Mouse (Mus musculus) heart, embryonic 12.5 days (tissue): ENCODE results near the gene Eipr1. TPM values are rescaled to one million over a fixed set of nuclear protein-coding genes. Genes with fewer than 3 reads are reported as not detected.

Experiments used
- ATAC-seq: fragments of 200-750 bp; cut with Nextera tagmentation; 2 replicates; pipeline ENCODE4 v1.8.0; 2017; ENCODE audit warnings: moderate TSS enrichment, moderate library complexity; ENCODE audit not compliant: insufficient number of reproducible peaks, low FRiP score
- H3K27ac ChIP-seq: fragments of 300-500 bp; sonication (generic); 2 replicates; pipeline ENCODE4 v1.5.1; 2016; ENCODE audit warnings: mild to moderate bottlenecking, moderate library complexity; ENCODE audit not compliant: poor library complexity, severe bottlenecking
- H3K27me3 ChIP-seq: fragments of 300-500 bp; sonication (generic); replicated peaks from 2 replicates; pipeline ENCODE4 v1.6.1; 2016; ENCODE audit warnings: mild to moderate bottlenecking, moderate library complexity
- H3K36me3 ChIP-seq: fragments of 300-500 bp; sonication (generic); 2 replicates; pipeline ENCODE4 v1.6.1; 2016; ENCODE audit warnings: mild to moderate bottlenecking, moderate library complexity
- H3K4me1 ChIP-seq: fragments of 300-500 bp; sonication (generic); replicated peaks from 2 replicates; pipeline ENCODE4 v1.6.1; 2016; ENCODE audit warnings: mild to moderate bottlenecking
- H3K4me2 ChIP-seq: fragments of 300-500 bp; sonication (generic); 2 replicates; pipeline ENCODE4 v1.6.1; 2016; ENCODE audit warnings: mild to moderate bottlenecking, moderate library complexity
- H3K4me3 ChIP-seq: fragments of 300-500 bp; sonication (generic); 2 replicates; pipeline ENCODE4 v1.5.1; 2016; ENCODE audit warnings: mild to moderate bottlenecking
- H3K9ac ChIP-seq: fragments of 300-500 bp; sonication (generic); 2 replicates; pipeline ENCODE4 v1.6.1; 2016; ENCODE audit warnings: mild to moderate bottlenecking, moderate library complexity
- H3K9me3 ChIP-seq: fragments of 300-500 bp; sonication (generic); replicated peaks from 2 replicates; pipeline ENCODE4 v1.6.1; 2016; ENCODE audit warnings: mild to moderate bottlenecking, moderate library complexity
- WGBS: fragments of 180-500 bp; shearing (Covaris S2); methylation state at CpG from one replicate; pipeline ENCODE4 v1.1.7; 2016; 5-methylcytosine and 5-hydroxymethylcytosine counted together
- polyA plus RNA-seq: library from polyadenylated mRNA; unstranded; fragments of >200 nt; fragmentation: Nextera tagmentation; extraction: Ambion mirVana; gene quantifications from 2 replicates; pipeline ENCODE4 v1.2.1, GENCODE M21; 2016

Gene Eipr1
- polyA plus RNA-seq, 1 experiment from 2014 or later: 20.9 TPM

GRCm38 (mm10) chr12:28847401-28847800 lies 95.8 kb downstream of the Eipr1 start:
- Histone ChIP-seq H3K4me1 (no peaks in the 10 kb centered on the region), H3K4me3 (no peak overlapping the region), H3K36me3 (no peaks in the 10 kb centered on the region), H3K27me3 (no peaks in the 10 kb centered on the region), H3K27ac (no peak overlapping the region), H3K9ac (no peak overlapping the region), H3K9me3 (0 out of 2 replicates have a peak, but pooled peaks cover 4% of the 10 kb centered on the region), H3K4me2 (no peak overlapping the region)
- no peak for ATAC-seq
- 59% methylated on average over 6 of the region's 6 CpGs for WGBS

GRCm38 (mm10) chr12:28848726-28849612 lies 97.4 kb downstream of the Eipr1 start:
- no peaks in the 10 kb centered on the region for H3K27me3 ChIP-seq
- H3K27ac ChIP-seq: no peak overlapping the region
- no peaks in the 10 kb centered on the region for H3K9me3 ChIP-seq
- no peak for ATAC-seq
- no peak overlapping the region for H3K9ac ChIP-seq
- 81% methylated on average over 18 of the region's 18 CpGs for WGBS
- no peaks in the 10 kb centered on the region for H3K36me3 ChIP-seq
- no peak overlapping the region for H3K4me2 ChIP-seq
- H3K4me3 ChIP-seq: no peak overlapping the region
- H3K4me1 ChIP-seq: no peaks in the 10 kb centered on the region

GRCm38 (mm10) chr12:28859495-28860263 lies 108.1 kb downstream of the Eipr1 start:
- Histone ChIP-seq H3K36me3 (peaks cover 4% of the 10 kb centered on the region; the same call in 1 of the 2 replicates), H3K27me3 (no peaks in the 10 kb centered on the region), H3K4me2 (no peak overlapping the region), H3K27ac (no peak overlapping the region), H3K9ac (no peak overlapping the region), H3K4me1 (peaks cover 19% of the 10 kb centered on the region), H3K9me3 (no peaks in the 10 kb centered on the region), H3K4me3 (no peak overlapping the region)
- ATAC-seq: no peak
- 66% methylated on average over 11 of the region's 11 CpGs for WGBS

- Histone ChIP-seq H3K4me1 (peaks cover 14% of the 10 kb centered on the region), H3K9ac (no peak overlapping the region), H3K4me2 (no peak overlapping the region), H3K9me3 (no peaks in the 10 kb centered on the region), H3K27ac (no peak overlapping the region), H3K27me3 (no peaks in the 10 kb centered on the region), H3K36me3 (peaks cover 8% of the 10 kb centered on the region; the same call in 1 of the 2 replicates), H3K4me3 (no peak overlapping the region)
- no peak for ATAC-seq
- WGBS: 35% methylated on average over 5 of the region's 5 CpGs
These were observed 108.6 kb downstream of the Eipr1 start for GRCm38 (mm10) chr12:28860264-28860560.

- no peak overlapping the region for H3K4me2 ChIP-seq
- ATAC-seq: no peak
- no peak overlapping the region for H3K9ac ChIP-seq
These were observed 111.7 kb downstream of the Eipr1 start for GRCm38 (mm10) chr12:28863260-28863659.

GRCm38 (mm10) chr12:28866121-28866520 lies 114.5 kb downstream of the Eipr1 start:
- no peak for ATAC-seq
- no peak overlapping the region for H3K4me3 ChIP-seq
- no peak overlapping the region for H3K9ac ChIP-seq
- 74% methylated on average over 1 of the region's 1 CpGs for WGBS
- H3K9me3 ChIP-seq: no peaks in the 10 kb centered on the region
- H3K4me2 ChIP-seq: no peak overlapping the region
- H3K36me3 ChIP-seq: peaks cover 10% of the 10 kb centered on the region; the same call in 1 of the 2 replicates
- H3K27me3 ChIP-seq: 0 out of 2 replicates have a peak, but pooled peaks cover 5% of the 10 kb centered on the region
- no peak overlapping the region for H3K27ac ChIP-seq
- H3K4me1 ChIP-seq: 0 out of 2 replicates have a peak, but pooled peaks cover 4% of the 10 kb centered on the region

More at GRCm38 (mm10) chr12:28863260-28863659, 111.7 kb downstream of the Eipr1 start:
- Histone ChIP-seq H3K27ac (no peak overlapping the region), H3K4me3 (no peak overlapping the region), H3K9me3 (no peaks in the 10 kb centered on the region), H3K36me3 (peaks cover 10% of the 10 kb centered on the region; the same call in 1 of the 2 replicates), H3K4me1 (peaks cover 8% of the 10 kb centered on the region), H3K27me3 (0 out of 2 replicates have a peak, but pooled peaks cover 5% of the 10 kb centered on the region)
- 80% methylated on average over 12 of the region's 12 CpGs for WGBS

- H3K9me3 ChIP-seq: no peaks in the 10 kb centered on the region
- WGBS: 78% methylated on average over 4 of the region's 4 CpGs
- H3K4me2 ChIP-seq: no peak overlapping the region
- H3K27ac ChIP-seq: no peak overlapping the region
- H3K27me3 ChIP-seq: 0 out of 2 replicates have a peak, but pooled peaks cover 5% of the 10 kb centered on the region
- ATAC-seq: no peak
- no peak overlapping the region for H3K9ac ChIP-seq
- peaks cover 10% of the 10 kb centered on the region; the same call in 1 of the 2 replicates for H3K36me3 ChIP-seq
- H3K4me1 ChIP-seq: 0 out of 2 replicates have a peak, but pooled peaks cover 4% of the 10 kb centered on the region
- H3K4me3 ChIP-seq: no peak overlapping the region
These were observed 117.2 kb downstream of the Eipr1 start for GRCm38 (mm10) chr12:28868794-28869193.

GRCm38 (mm10) chr12:28872271-28872670 lies 120.7 kb downstream of the Eipr1 start:
- WGBS: 62% methylated on average over 12 of the region's 12 CpGs
- H3K9me3 ChIP-seq: no peaks in the 10 kb centered on the region
- no peak for ATAC-seq
- H3K27me3 ChIP-seq: no peaks in the 10 kb centered on the region
- H3K9ac ChIP-seq: no peak overlapping the region
- H3K4me3 ChIP-seq: no peak overlapping the region
- H3K36me3 ChIP-seq: 0 out of 2 replicates have a peak, but pooled peaks cover 2% of the 10 kb centered on the region
- H3K4me1 ChIP-seq: no peaks in the 10 kb centered on the region
- H3K4me2 ChIP-seq: no peak overlapping the region
- no peak overlapping the region for H3K27ac ChIP-seq

- no peaks in the 10 kb centered on the region for H3K36me3 ChIP-seq
- WGBS: 77% methylated on average over 8 of the region's 8 CpGs
- H3K27me3 ChIP-seq: no peaks in the 10 kb centered on the region
- no peak overlapping the region for H3K4me2 ChIP-seq
- ATAC-seq: no peak
- no peak overlapping the region for H3K4me3 ChIP-seq
- H3K27ac ChIP-seq: no peak overlapping the region
- H3K4me1 ChIP-seq: no peaks in the 10 kb centered on the region
- no peaks in the 10 kb centered on the region for H3K9me3 ChIP-seq
- no peak overlapping the region for H3K9ac ChIP-seq
These were observed 123.2 kb downstream of the Eipr1 start for GRCm38 (mm10) chr12:28874781-28875251.

GRCm38 (mm10) chr12:28875471-28875870 lies 123.9 kb downstream of the Eipr1 start:
- no peak overlapping the region for H3K4me2 ChIP-seq
- H3K27me3 ChIP-seq: no peaks in the 10 kb centered on the region
- no peak for ATAC-seq
- no peak overlapping the region for H3K9ac ChIP-seq
- H3K4me3 ChIP-seq: no peak overlapping the region
- H3K27ac ChIP-seq: no peak overlapping the region
- WGBS: 89% methylated on average over 8 of the region's 8 CpGs
- no peaks in the 10 kb centered on the region for H3K4me1 ChIP-seq
- H3K36me3 ChIP-seq: no peaks in the 10 kb centered on the region
- no peaks in the 10 kb centered on the region for H3K9me3 ChIP-seq

GRCm38 (mm10) chr12:28880471-28880870 lies 128.9 kb downstream of the Eipr1 start:
- no peaks in the 10 kb centered on the region for H3K9me3 ChIP-seq
- H3K4me3 ChIP-seq: no peak overlapping the region
- peaks cover under 1% of the 10 kb centered on the region; the same call in 1 of the 2 replicates for H3K27me3 ChIP-seq
- peaks cover 2% of the 10 kb centered on the region; the same call in 1 of the 2 replicates for H3K36me3 ChIP-seq
- peaks cover 5% of the 10 kb centered on the region; the same call in 1 of the 2 replicates for H3K4me1 ChIP-seq
- no peak overlapping the region for H3K4me2 ChIP-seq
- H3K9ac ChIP-seq: no peak overlapping the region
- ATAC-seq: no peak
- H3K27ac ChIP-seq: no peak overlapping the region
